Mouse (Mus musculus) left cerebral cortex, adult 9 months (tissue): Measurements from ENCODE around the gene Gpd1.
"Not testable (repeated sequence)": the region's sequence is repeated elsewhere in the genome, so short reads cannot be mapped to it uniquely, and the experiment has no call there.

ENCODE experiments used
- DNase-seq, 2 experiments: peaks; one replicate each; pipeline ENCODE4 v3.0.0; 2022; ENCODE audit warnings: low spot score in 2 of 2

Gpd1 gene

DNA sequence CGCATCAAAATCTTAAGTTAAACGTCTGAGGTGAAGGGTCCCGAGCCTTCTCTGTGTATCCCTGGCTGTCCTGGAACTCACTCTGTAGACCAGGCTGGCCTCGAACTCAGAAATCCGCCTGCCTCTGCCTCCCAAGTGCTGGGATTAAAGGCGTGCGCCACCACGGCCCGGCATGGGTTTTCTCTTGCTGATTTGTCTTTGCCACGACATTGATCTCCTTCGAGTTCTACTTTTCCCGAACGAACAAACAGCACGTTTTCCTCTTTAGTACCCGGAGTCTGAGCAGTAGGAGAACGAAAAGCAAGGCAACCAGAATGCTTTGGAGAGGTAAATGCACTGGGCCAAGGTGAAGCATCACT, 15.7 kb upstream of the Gpd1 start:
- not testable (repeated sequence) for DNase-seq

- DNase-seq = peak; percentile 89 to 96
Observed at GRCm38 (mm10) chr15:99701999-99702900, 15.1 kb upstream of the Gpd1 start, which contains the start of gene Smarcd1. TSS of gene Smarcd1 (plus strand) at chr15:99702129.

DNA sequence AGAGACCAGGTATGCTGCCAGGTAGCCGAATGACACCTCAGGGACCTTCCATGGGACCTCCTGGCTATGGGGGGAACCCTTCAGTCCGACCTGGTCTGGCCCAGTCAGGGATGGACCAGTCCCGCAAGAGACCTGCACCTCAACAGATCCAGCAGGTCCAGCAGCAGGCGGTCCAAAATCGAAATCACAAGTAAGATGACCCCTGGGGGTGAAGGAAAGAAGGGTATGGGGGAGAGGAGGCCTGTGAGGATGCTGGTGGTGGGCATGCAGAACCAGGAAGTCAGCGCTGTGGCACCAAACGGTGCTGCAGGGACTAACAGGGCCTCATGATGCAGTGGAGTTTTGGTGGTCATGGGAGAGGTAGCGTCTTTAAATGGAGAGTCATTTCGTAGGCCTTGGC, 14.2 kb upstream of the Gpd1 start:
- DNase-seq = no peak

- no peak for DNase-seq
Observed at GRCm38 (mm10) chr15:99703676-99704040, 13.7 kb upstream of the Gpd1 start.

GRCm38 (mm10) chr15:99704041-99704681, 13.2 kb upstream of the Gpd1 start:
- peak in 1 of 2 experiments; percentile 58 for DNase-seq

GRCm38 (mm10) chr15:99704881-99705280, 12.4 kb upstream of the Gpd1 start:
- peak in 1 of 2 experiments; percentile 57 for DNase-seq

GRCm38 (mm10) chr15:99705440-99706048, 11.8 kb upstream of the Gpd1 start, which contains the start of gene Gm17349:
TSS of gene Gm17349 (minus strand) at chr15:99705490.
- peak in 1 of 2 experiments; percentile 70 for DNase-seq

- no peak for DNase-seq
Observed at GRCm38 (mm10) chr15:99708176-99708575, 9.1 kb upstream of the Gpd1 start.

GRCm38 (mm10) chr15:99710221-99711190, 6.8 kb upstream of the Gpd1 start:
- DNase-seq = no peak

DNA sequence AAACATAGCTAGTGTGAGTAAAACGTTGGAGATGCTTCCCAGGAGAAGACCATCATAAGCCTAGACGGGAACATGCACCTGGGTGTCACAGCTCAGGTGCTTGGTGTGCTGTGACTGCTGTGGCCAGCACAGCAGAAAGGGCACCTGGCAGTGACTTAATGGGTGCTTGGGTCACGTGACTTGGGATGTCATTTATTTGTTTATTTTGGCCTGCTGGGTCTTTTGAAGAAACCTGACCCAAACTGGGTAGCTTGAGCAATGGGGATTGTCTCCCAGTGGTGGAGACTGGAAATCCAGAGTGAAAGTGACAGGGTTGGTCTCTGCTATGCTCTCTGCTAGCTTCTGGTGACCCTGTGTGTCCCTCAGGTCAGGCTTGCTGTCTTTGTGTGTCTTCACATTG, 5.8 kb upstream of the Gpd1 start:
- no peak for DNase-seq

- DNase-seq = peak in 1 of 2 experiments; percentile 3
Observed at GRCm38 (mm10) chr15:99712666-99713559, 4.4 kb upstream of the Gpd1 start.

- no peak for DNase-seq
Observed at GRCm38 (mm10) chr15:99713569-99713968, 3.7 kb upstream of the Gpd1 start.

- peak in 1 of 2 experiments; percentile 24 for DNase-seq
Observed at GRCm38 (mm10) chr15:99714206-99714605, 3.1 kb upstream of the Gpd1 start.

- DNase-seq = peak in 1 of 2 experiments; percentile 94
Observed at GRCm38 (mm10) chr15:99714858-99715257, 2.5 kb upstream of the Gpd1 start.

DNA sequence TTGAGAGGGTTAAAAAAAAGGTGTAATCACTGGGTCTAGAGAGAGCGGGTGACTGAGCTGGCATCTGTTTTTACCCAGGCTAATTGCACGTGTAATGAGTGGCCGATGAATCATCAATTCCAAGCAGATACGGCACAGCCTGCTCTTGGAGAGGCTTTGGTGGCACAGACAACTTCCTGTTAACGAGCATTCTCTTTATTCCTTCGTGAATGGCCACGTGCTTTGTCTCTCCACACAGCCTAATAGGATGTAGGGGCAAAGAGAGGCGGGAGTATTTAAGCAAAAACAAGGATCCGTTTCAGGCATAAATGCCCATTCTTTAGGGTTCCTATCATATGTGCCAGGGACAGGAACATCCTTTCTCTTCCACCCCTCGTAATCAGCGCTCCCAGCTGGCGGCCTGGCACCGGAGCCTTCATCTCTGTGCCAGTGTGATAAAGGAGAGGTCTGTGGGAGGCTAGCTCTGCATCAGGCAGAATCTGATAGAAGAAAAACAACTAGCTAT, 1.9 kb upstream of the Gpd1 start:
- peak in 1 of 2 experiments; percentile 82 for DNase-seq

DNA sequence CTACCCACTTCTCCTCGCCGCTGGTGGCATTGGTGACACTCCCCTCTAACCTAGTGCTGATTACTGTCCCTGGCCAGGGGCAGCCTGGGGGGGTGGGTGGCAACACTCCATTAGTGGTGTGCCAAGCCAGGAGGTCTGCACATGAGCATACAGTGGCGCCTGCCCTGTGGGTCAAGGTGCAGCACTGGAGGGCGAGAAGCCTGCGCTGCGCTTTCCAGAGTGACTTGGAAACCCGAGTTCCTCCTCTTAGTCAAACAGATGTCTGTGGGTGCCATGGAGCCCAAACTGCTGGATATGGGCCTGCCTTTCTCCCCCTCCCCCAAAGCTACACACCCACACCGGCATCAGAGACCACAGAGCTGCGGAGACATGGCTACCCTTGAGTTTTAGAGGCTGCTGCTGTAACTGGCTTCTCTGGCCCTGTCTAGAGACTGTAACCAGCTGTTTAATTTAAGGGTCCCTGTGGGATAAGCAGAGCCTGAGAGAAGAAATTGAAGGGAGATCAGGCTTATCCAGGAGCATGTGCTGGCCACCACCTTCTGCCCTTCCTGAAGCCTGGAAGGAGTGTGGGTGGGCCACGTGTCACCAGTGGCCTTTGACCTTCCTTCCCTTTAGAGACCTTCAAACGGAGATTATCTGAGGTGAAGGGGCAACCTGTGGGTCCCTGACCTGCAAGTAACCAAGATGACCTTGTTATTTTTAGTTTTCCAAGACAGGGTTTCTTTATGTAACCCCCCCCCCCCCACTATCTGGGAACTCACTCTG, 1.2 kb upstream of the Gpd1 start:
- DNase-seq = peak in 1 of 2 experiments; percentile 60

DNA sequence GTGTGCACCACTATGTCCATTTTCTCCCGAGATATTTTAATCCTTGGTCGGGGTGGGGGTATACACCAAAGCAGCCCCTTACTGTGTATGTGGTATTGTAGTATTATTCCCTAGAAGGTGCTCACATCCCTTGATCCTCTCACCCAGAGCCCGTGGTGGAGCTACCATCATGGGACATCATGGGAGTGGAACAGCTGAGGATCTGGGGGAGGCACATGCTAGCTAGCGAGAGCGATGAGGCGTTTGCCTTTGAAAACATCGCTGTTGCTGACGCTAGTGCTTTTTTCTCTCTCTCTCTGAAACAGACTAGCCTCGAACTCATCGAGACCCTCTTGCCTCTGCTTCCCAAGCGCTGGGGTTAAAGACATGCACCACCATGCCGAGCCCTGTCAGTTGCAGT, 501 bp upstream of the Gpd1 start:
- DNase-seq = no peak

GRCm38 (mm10) chr15:99718461-99719021, 1.2 kb downstream of the Gpd1 start:
- no peak for DNase-seq

- no peak for DNase-seq
Observed at GRCm38 (mm10) chr15:99719865-99720264, 2.5 kb downstream of the Gpd1 start.
